Mouse (Mus musculus) CH12.LX (cell line): ENCODE results near the gene Gpx1. TPM values are rescaled to one million over a fixed set of nuclear protein-coding genes. Genes with fewer than 3 reads are reported as not detected.

Experiments
- DNase-seq: peaks from one replicate; pipeline ENCODE4 v3.0.0-alpha.2; 2013; ENCODE audit errors: extremely low read depth
- H3K27ac ChIP-seq: 2 replicates; pipeline ENCODE4 v1.5.1; 2012; ENCODE audit warnings: low read depth, mild to moderate bottlenecking, control low read depth, moderate library complexity; ENCODE audit not compliant: insufficient read depth
- H3K27me3 ChIP-seq: replicated peaks from 2 replicates; pipeline ENCODE3; 2012; ENCODE audit warnings: inconsistent platforms
- H3K36me3 ChIP-seq, 2 experiments: replicated peaks in 1 of 2; 2 replicates each; pipeline versions ENCODE3 to v1.6.1; 2012; ENCODE audit warnings: inconsistent platforms in 1 of 2, low read length in 1 of 2, mild to moderate bottlenecking in 1 of 2, mixed read lengths in 1 of 2, moderate library complexity in 1 of 2; ENCODE audit not compliant: control insufficient read depth in 1 of 2, insufficient read depth in 1 of 2
- H3K4me1 ChIP-seq, 2 experiments: 2 replicates each; pipeline ENCODE4 v1.6.1; 2012; ENCODE audit warnings: inconsistent platforms in 1 of 2, moderate library complexity in 1 of 2; ENCODE audit not compliant: insufficient read depth in 2 of 2, control insufficient read depth in 1 of 2
- H3K4me2 ChIP-seq: 2 replicates; pipeline ENCODE4 v1.6.1; 2012; ENCODE audit warnings: low read depth, mild to moderate bottlenecking, control low read depth; ENCODE audit not compliant: poor library complexity, insufficient read depth, severe bottlenecking
- H3K4me3 ChIP-seq, 3 experiments: fragments of 150-350 bp in 1 of 3; sonication (generic) in 1 of 3; replicated peaks in 1 of 3; 2 replicates each; pipeline versions ENCODE3 to v1.5.1; 2011 to 2012; ENCODE audit warnings: low read depth in 2 of 3, low read length in 2 of 3, mild to moderate bottlenecking in 2 of 3, moderate library complexity in 2 of 3, control low read depth in 1 of 3, improper control_type of control experiment in 1 of 3, inconsistent platforms in 1 of 3, mixed read lengths in 1 of 3; ENCODE audit not compliant: poor library complexity in 1 of 3
- H3K79me2 ChIP-seq: replicated peaks from 2 replicates; pipeline ENCODE4 v1.6.1; 2012; ENCODE audit warnings: mild to moderate bottlenecking, moderate library complexity; ENCODE audit not compliant: control insufficient read depth, poor library complexity, insufficient read depth, severe bottlenecking; ENCODE audit errors: extremely low read depth
- H3K9ac ChIP-seq: 2 replicates; pipeline ENCODE4 v1.6.1; 2012; ENCODE audit warnings: low read depth, mild to moderate bottlenecking, control low read depth, moderate library complexity; ENCODE audit not compliant: insufficient read depth
- H3K9me3 ChIP-seq: replicated peaks from 2 replicates; pipeline ENCODE3; 2012; ENCODE audit warnings: low read length, inconsistent platforms, mixed read lengths
- BHLHE40 ChIP-seq: IDR thresholded peaks from 2 replicates; pipeline ENCODE4 v1.6.1; 2011; ENCODE audit warnings: mild to moderate bottlenecking, low read depth, low read length, improper control_type of control experiment
- CHD1 ChIP-seq: IDR thresholded peaks from 2 replicates; pipeline ENCODE4 v1.6.1; 2012; ENCODE audit warnings: low read depth, low read length, improper control_type of control experiment, inconsistent platforms
- CHD2 ChIP-seq: IDR thresholded peaks from 2 replicates; pipeline ENCODE4 v1.6.1; 2011; ENCODE audit warnings: low read length, improper control_type of control experiment
- CTCF ChIP-seq, 2 experiments: IDR thresholded peaks in 1 of 2; conservative IDR thresholded peaks in 1 of 2; 2 replicates each; pipeline ENCODE4 v1.5.1; 2011 to 2012; ENCODE audit warnings: low read depth in 2 of 2, low read length in 2 of 2, improper control_type of control experiment in 1 of 2, inconsistent platforms in 1 of 2, mild to moderate bottlenecking in 1 of 2, moderate library complexity in 1 of 2
- E2F4 ChIP-seq: IDR thresholded peaks from 2 replicates; pipeline ENCODE4 v1.6.1; 2011; ENCODE audit warnings: low read depth, low read length, improper control_type of control experiment; ENCODE audit not compliant: insufficient replicate concordance
- ELF1 ChIP-seq: IDR thresholded peaks from 2 replicates; pipeline ENCODE4 v1.6.1; 2014; ENCODE audit warnings: low read depth, mild to moderate bottlenecking, inconsistent platforms, low read length, improper control_type of control experiment
- EP300 ChIP-seq: IDR thresholded peaks from 2 replicates; pipeline ENCODE4 v1.6.1; 2011; ENCODE audit warnings: low read length, improper control_type of control experiment
- ETS1 ChIP-seq: conservative IDR thresholded peaks from 2 replicates; pipeline ENCODE4 v1.6.1; 2012; ENCODE audit warnings: low read depth, mild to moderate bottlenecking, inconsistent platforms, low read length, improper control_type of control experiment, moderate library complexity
- GABPA ChIP-seq: IDR thresholded peaks from 2 replicates; pipeline ENCODE4 v1.6.1; 2012; ENCODE audit warnings: low read depth, low read length, improper control_type of control experiment, inconsistent platforms; ENCODE audit not compliant: insufficient replicate concordance
- HCFC1 ChIP-seq: IDR thresholded peaks from 2 replicates; pipeline ENCODE4 v1.6.1; 2012; ENCODE audit warnings: low read depth, mild to moderate bottlenecking, inconsistent platforms, low read length, improper control_type of control experiment
- IRF4 ChIP-seq: IDR thresholded peaks from 2 replicates; pipeline ENCODE4 v1.6.1; 2014; ENCODE audit warnings: low read depth, mild to moderate bottlenecking, inconsistent platforms, low read length, improper control_type of control experiment
- JUND ChIP-seq: conservative IDR thresholded peaks from 2 replicates; pipeline ENCODE4 v1.6.1; 2011; ENCODE audit warnings: low read depth, low read length, improper control_type of control experiment
- KAT2A ChIP-seq: IDR thresholded peaks from 2 replicates; pipeline ENCODE4 v1.6.1; 2012; ENCODE audit warnings: low read length, improper control_type of control experiment, inconsistent platforms; ENCODE audit not compliant: insufficient replicate concordance
- MAFK ChIP-seq: IDR thresholded peaks from 2 replicates; pipeline ENCODE4 v1.6.1; 2011; ENCODE audit warnings: low read length, improper control_type of control experiment; ENCODE audit not compliant: insufficient replicate concordance
- MAX ChIP-seq: IDR thresholded peaks from 2 replicates; pipeline ENCODE4 v1.6.1; 2011; ENCODE audit warnings: low read length, improper control_type of control experiment
- MAZ ChIP-seq: IDR thresholded peaks from 2 replicates; pipeline ENCODE4 v1.6.1; 2012; ENCODE audit warnings: low read depth, mild to moderate bottlenecking, inconsistent platforms, low read length, improper control_type of control experiment, moderate library complexity
- MEF2A ChIP-seq: IDR thresholded peaks from 2 replicates; pipeline ENCODE4 v1.6.1; 2014; ENCODE audit warnings: low read depth, mild to moderate bottlenecking, inconsistent platforms, low read length, improper control_type of control experiment, borderline replicate concordance
- MXI1 ChIP-seq: IDR thresholded peaks from 2 replicates; pipeline ENCODE4 v1.6.1; 2011; ENCODE audit warnings: mild to moderate bottlenecking, low read depth, low read length, improper control_type of control experiment
- MYC ChIP-seq: IDR thresholded peaks from 2 replicates; pipeline ENCODE4 v1.6.1; 2011; ENCODE audit warnings: low read depth, mild to moderate bottlenecking, improper control_type of control experiment, low read length
- PAX5 ChIP-seq: IDR thresholded peaks from 2 replicates; pipeline ENCODE4 v1.6.1; 2012; ENCODE audit warnings: low read length, inconsistent platforms, mixed read lengths
- POLR2A ChIP-seq: IDR thresholded peaks from 2 replicates; pipeline ENCODE4 v1.6.1; 2011; ENCODE audit warnings: low read depth, mild to moderate bottlenecking, improper control_type of control experiment, low read length
- POLR2AphosphoS2 ChIP-seq: IDR thresholded peaks from 2 replicates; pipeline ENCODE4 v1.6.1; 2011; ENCODE audit warnings: low read depth, low read length, improper control_type of control experiment
- RAD21 ChIP-seq: IDR thresholded peaks from 2 replicates; pipeline ENCODE4 v1.6.1; 2011; ENCODE audit warnings: low read depth, mild to moderate bottlenecking, low read length, improper control_type of control experiment, moderate library complexity
- SIN3A ChIP-seq: IDR thresholded peaks from 2 replicates; pipeline ENCODE4 v1.6.1; 2012; ENCODE audit warnings: low read length, improper control_type of control experiment, inconsistent platforms
- SMC3 ChIP-seq: IDR thresholded peaks from 2 replicates; pipeline ENCODE4 v1.6.1; 2011; ENCODE audit warnings: low read depth, low read length, improper control_type of control experiment
- TBP ChIP-seq: conservative IDR thresholded peaks from 2 replicates; pipeline ENCODE4 v1.6.1; 2011; ENCODE audit warnings: low read depth, low read length, improper control_type of control experiment
- TCF12 ChIP-seq: IDR thresholded peaks from 2 replicates; pipeline ENCODE4 v1.6.1; 2014; ENCODE audit warnings: low read depth, mild to moderate bottlenecking, inconsistent platforms, low read length, improper control_type of control experiment
- UBTF ChIP-seq: IDR thresholded peaks from 2 replicates; pipeline ENCODE4 v1.6.1; 2012; ENCODE audit warnings: low read depth, mild to moderate bottlenecking, inconsistent platforms, low read length, improper control_type of control experiment, moderate library complexity
- USF1 ChIP-seq: IDR thresholded peaks from 2 replicates; pipeline ENCODE4 v1.6.1; 2014; ENCODE audit warnings: low read depth, mild to moderate bottlenecking, inconsistent platforms, low read length, improper control_type of control experiment
- USF2 ChIP-seq: conservative IDR thresholded peaks from 2 replicates; pipeline ENCODE4 v1.6.1; 2011; ENCODE audit warnings: low read depth, low read length, improper control_type of control experiment
- ZC3H11A ChIP-seq: IDR thresholded peaks from 2 replicates; pipeline ENCODE4 v1.6.1; 2012; ENCODE audit warnings: low read depth, mild to moderate bottlenecking, inconsistent platforms, low read length, improper control_type of control experiment
- ZKSCAN1 ChIP-seq: IDR thresholded peaks from 2 replicates; pipeline ENCODE4 v1.6.1; 2012; ENCODE audit warnings: low read depth, inconsistent platforms, low read length, improper control_type of control experiment, borderline replicate concordance
- ZMIZ1 ChIP-seq: IDR thresholded peaks from 2 replicates; pipeline ENCODE4 v1.6.1; 2012; ENCODE audit warnings: low read depth, mild to moderate bottlenecking, inconsistent platforms, low read length, improper control_type of control experiment
- ZNF384 ChIP-seq: IDR thresholded peaks from 2 replicates; pipeline ENCODE4 v1.6.1; 2012; ENCODE audit warnings: low read depth, low read length, improper control_type of control experiment, inconsistent platforms
- dilution Hi-C: fragments of 300-500 bp; cut with MboI; formaldehyde crosslinking; loops from 2 replicates; pipeline ENCODE4 v1.14.3; 2020; ENCODE audit warnings: low sequenced_read_pairs; ENCODE audit not compliant: extremely low pct_unique_long_range_greater_than_20kb, extremely low pct_ligation_motif_present
- in situ Hi-C: fragments of 300-500 bp; cut with MboI; formaldehyde crosslinking; loops from 3 replicates; pipeline ENCODE4 v1.14.3; 2019; ENCODE audit warnings: low sequenced_read_pairs, low pct_ligation_motif_present, low pct_unique_long_range_greater_than_20kb, mixed read lengths
- polyA plus RNA-seq: library from polyadenylated mRNA; unstranded; fragments of >175 nt; gene quantifications from 2 replicates; pipeline ENCODE4 v1.2.1, GENCODE M21; 2012; ENCODE audit warnings: low read depth; ENCODE audit not compliant: insufficient read length
- total RNA-seq, 2 experiments: library from RNA; depleted of rRNA; stranded (reverse); fragments of 300-350 nt in 1 of 2; fragments of >200 nt in 1 of 2; gene quantifications; 2 replicates each; pipeline ENCODE4 v1.2.3; 2012 to 2014

Gene Gpx1
- total and polyA plus RNA-seq, 3 experiments: 506 to 883 (median 813) TPM

DNA sequence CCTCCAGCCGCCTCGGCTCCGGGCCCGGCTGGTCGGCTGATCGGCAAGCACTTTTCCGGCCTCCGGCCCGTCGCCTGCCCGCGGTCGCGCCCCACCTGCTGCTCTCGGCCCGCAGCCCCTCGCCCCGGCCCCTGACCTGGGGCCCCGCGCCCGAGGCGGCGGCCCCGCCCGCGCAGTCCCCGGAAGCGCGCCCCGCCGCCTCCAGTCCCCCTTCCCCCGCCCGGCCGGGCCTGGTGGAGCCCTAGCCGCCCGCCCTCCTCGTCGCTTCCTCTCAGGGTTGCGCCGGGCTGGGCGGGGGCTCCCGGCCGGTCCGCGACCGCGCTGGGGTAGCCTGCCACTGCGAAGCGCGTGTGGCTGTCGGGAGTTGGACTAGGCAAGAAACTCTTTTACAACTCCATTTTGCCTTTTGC lies 32.1 kb upstream of the Gpx1 start (continued):
- TF ChIP-seq JUND (no peak), SMC3 (no peak), MYC (no peak), ETS1 (no peak), USF2 (no peak), MXI1 (peak; percentile 84), GABPA (no peak), CHD1 (no peak; the same call in 1 of the 2 replicates)
- TF ChIP-seq, all 38 proteins: peak for 8

DNA sequence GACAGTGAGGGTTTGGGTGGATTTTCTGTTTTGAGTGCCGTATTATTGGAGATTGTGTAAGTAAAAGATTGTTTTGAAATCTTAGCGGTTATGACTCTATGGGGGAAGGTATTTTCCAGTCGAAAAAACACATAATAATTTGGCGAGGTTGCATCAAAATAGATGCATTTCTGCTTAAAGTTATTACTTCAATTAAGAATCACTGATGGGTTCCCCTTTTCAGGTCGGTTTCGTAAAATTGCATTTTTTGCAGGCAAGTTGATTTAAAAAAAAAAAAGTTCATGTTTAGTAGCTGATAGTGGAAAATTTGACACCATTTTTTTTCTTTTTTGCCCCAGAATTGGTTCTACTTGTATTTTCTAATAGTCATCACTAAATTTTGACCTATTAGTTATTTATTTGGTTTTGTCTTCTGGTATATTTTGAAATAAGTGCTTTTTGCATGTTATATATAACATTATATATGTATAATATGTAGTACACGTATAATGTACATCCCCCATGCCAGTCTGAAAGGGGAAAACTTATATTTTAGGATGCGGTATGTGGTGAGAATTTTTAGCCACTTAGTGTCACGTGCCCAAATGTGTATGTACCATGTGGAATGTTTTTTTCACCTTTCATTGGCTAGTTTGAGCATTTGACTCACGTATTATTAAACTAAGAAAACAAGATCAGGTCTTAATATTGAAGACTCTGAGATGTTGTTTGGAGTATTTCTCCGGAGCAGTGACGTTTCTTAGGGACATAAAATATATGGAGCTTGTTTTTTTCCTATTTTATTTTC lies 31.5 kb upstream of the Gpx1 start:
- Histone ChIP-seq H3K36me3 (peaks cover 13 to 35% of the 10 kb centered on the region in 2 experiments), H3K9ac (peak overlapping the region; percentile 78), H3K27ac (peak overlapping the region; percentile 90), H3K4me2 (peak overlapping the region; percentile 97), H3K4me3 (peak overlapping the region; percentile 68 to 76 (median 71)), H3K4me1 (peaks cover 5 to 58% of the 10 kb centered on the region in 2 experiments; a peak in 3 of 4 replicates), H3K27me3 (no peaks in the 10 kb centered on the region), H3K9me3 (no peaks in the 10 kb centered on the region), H3K79me2 (peaks cover 50% of the 10 kb centered on the region)
- peak; percentile 49 for DNase-seq
- in situ Hi-C loops: no loop called here
- TF ChIP-seq CTCF (conservative IDR thresholded peaks at IDR 0.05 in 1 of 2, IDR thresholded peaks at IDR 0.05 in 1 of 2; ENCODE audit: low read depth in 2 of 2, low read length in 2 of 2) (no peak), USF1 (peak; percentile 68), SMC3 (no peak), MAX (peak; percentile 83; the same call in 1 of the 2 replicates), CHD2 (no peak), MAFK (no peak), JUND (no peak; the same call in 1 of the 2 replicates), GABPA (no peak), MYC (peak; percentile 70; the same call in 1 of the 2 replicates), TBP (no peak), USF2 (peak; percentile 81), MEF2A (no peak), IRF4 (no peak), SIN3A (no peak; the same call in 1 of the 2 replicates), ZNF384 (peak; percentile 77), ETS1 (0 out of 2 replicates have a peak, but pooled peaks have one; percentile 27), RAD21 (no peak), HCFC1 (no peak), PAX5 (no peak), E2F4 (no peak), POLR2AphosphoS2 (no peak), UBTF (no peak), ZMIZ1 (no peak), POLR2A (no peak), ZC3H11A (no peak), ZKSCAN1 (no peak), MAZ (no peak), MXI1 (peak; percentile 39; the same call in 1 of the 2 replicates), ELF1 (no peak), TCF12 (no peak), KAT2A (no peak), BHLHE40 (peak; percentile 90), EP300 (peak; percentile 5; the same call in 1 of the 2 replicates)
- dilution Hi-C loops: no loop called here
